Mouse (Mus musculus) testis, adult 2 months (tissue): Measurements from ENCODE around the gene Stat6.

ENCODE experiments used
- CTCF ChIP-seq: fragments of 200-500 bp; IDR thresholded peaks from 2 replicates; pipeline ENCODE4 v1.5.1; 2012; ENCODE audit warnings: low read depth, mild to moderate bottlenecking, inconsistent platforms, low read length, moderate library complexity; ENCODE audit not compliant: control insufficient read depth, insufficient read depth, insufficient replicate concordance
- POLR2A ChIP-seq: fragments of 200-500 bp; IDR thresholded peaks from 2 replicates; pipeline ENCODE4 v1.6.1; 2012; ENCODE audit warnings: low read depth, mild to moderate bottlenecking, inconsistent platforms, low read length, moderate library complexity; ENCODE audit not compliant: control insufficient read depth

- TF ChIP-seq CTCF: no peak
- no peak for TF ChIP-seq POLR2A
Measured at GRCm38 (mm10) chr10:127645791-127646190, 3.0 kb downstream of the Stat6 start.
